Mouse (Mus musculus) embryo, embryonic 9.5 days (tissue): ENCODE measurements around the gene Pgbd5.

Source experiments
- DNase-seq: peaks from one replicate; pipeline ENCODE4 v3.0.0-alpha.2; 2017; ENCODE audit errors: extremely low spot score

Gene Pgbd5

DNA sequence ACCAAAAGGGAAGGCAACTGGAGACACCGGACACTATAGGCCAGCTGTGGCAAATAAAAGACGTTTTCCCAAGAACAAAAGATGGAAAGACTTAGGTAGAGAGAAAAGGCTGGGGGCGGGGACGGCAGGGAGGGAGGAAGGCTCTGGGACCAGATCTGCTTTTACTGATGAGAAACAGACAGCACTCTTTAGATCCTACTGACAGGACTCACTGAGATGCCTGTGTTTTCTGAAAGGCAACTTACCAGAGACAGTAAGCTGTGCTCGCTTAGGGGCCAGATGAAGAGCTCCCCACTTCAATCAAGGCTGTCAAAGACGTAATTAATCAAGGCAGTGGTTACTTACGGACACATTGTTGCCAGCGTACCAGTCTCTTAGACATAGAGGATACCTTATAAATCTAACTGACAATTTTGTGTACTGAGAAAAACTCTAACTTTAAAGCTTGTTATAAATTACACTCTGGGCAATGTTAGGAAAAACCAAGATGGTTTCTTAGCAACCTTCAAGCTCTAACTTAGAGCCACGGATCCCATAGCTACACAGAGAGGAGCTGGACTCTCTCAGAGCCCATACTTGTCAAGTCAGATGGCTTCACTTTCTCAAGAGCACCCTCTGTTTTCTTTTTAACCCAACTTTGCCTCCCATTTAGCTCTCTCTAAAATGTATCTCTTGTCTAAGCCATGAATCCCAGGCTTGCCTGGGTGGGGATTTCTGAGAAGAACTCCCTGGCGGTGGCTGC is 47.0 kb downstream of the Pgbd5 start:
- no peak for DNase-seq

GRCm38 (mm10) chr8:124391191-124391590 is 48.3 kb downstream of the Pgbd5 start:
- DNase-seq = no peak

DNA sequence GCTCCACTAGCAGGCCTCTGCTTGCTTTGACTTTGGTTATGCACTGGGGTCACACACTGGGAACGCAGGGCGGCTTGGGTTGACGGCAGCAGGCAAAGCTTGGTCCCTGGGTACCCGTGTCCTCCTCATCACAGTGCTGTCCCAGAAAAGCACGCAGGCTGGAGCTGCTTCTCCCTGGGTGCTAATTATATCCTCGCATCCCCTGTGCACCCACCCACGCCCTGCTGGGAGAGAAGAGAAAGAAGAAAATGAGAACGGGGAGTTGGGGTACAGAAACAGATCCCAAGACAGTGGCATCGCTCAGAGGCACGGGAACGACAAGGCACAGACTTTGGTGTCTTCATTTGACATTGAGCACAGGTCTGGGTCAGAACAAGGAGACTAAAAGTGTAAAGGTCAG is 50.0 kb downstream of the Pgbd5 start:
- no peak for DNase-seq

DNA sequence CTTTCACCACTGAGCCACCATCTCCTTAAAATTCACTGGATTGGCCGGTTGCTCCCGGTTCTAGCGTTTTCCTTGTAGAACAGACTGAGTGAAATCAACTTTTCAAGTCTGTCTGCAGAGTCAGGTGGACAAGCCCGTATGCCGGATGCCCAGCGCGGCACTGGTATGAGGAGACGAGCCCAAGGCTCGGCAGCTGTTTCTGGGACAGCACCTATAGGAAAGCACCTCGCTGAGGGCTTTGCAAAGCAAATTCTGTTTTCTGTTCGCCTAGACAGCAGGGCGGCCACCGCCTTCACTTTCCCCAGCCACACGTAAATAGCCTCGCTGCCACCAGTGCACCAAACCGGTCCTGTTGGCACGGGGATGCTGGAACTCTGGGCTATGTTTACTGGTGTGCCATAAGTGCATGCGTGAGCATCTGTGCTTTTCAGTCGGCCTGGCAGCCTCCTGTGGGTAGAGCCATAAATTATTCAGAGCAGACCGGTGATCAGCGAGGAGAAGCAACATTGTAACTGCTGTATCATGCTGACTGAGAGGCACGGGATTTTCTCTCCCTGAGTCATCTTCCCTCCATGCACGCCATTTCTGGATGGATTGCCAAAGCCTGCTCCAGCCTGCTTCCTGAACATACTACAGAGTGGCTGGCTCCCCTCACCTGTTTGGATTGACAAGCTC is 53.1 kb downstream of the Pgbd5 start:
- no peak for DNase-seq

GRCm38 (mm10) chr8:124384336-124384735 is 55.1 kb downstream of the Pgbd5 start:
- DNase-seq = no peak

DNA sequence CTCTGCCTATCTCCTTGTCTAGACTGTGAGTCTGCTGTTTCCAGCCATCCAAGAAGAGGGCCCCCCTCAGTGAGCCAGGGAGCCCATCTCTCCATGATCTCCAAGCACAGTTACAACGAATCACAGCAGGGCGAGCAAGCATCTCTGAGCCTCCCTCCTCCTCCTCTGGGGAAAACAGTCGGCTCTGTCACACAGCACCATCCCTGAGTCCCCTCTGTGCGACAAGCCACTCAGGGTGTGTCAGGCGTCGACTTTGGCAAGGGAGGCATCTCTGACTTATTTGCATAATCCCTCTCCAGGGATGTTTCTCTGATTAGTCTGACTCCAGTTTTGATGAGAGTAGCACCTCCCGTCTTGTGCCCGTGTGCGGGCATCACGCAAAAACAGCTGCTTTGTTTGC is 57.2 kb downstream of the Pgbd5 start:
- DNase-seq = no peak

DNA sequence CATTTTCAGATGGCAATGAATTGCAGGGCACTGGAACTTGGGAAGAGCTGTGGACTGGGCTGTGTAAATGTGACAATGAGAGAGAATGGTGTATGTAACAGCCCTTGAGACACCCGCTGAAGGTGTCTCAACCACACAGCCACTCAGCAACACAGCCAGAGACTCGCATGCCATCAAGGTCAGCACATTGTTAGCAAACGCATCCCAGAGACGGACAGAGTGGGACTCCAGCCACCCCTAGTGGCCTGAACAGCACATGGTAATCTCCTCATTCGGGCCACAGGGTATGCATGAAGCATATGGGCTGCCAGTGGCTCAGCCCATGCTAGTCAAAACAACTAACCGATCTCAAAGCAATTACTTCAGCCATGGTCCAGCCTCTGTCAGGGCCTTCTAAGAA is 60.2 kb downstream of the Pgbd5 start:
- no peak for DNase-seq

DNA sequence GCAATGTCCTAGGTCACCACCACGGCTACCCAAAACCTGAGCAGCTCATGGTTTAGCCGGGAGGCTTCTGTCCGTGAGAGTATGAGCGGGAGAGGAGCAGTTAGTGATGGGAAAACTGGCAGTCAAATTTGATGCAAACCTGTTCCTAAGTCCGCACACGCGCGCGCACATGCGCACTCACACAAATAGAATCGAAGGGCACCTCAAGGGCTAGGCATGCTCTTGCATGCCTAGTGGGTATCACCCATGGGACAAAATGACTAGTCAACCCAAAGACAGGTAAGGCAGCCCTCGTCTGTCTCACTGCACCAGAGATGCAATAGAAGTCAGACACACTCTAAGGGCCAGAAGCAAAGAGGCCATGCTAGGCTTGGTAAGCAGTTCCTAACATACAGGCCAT is 63.1 kb downstream of the Pgbd5 start:
- no peak for DNase-seq

DNA sequence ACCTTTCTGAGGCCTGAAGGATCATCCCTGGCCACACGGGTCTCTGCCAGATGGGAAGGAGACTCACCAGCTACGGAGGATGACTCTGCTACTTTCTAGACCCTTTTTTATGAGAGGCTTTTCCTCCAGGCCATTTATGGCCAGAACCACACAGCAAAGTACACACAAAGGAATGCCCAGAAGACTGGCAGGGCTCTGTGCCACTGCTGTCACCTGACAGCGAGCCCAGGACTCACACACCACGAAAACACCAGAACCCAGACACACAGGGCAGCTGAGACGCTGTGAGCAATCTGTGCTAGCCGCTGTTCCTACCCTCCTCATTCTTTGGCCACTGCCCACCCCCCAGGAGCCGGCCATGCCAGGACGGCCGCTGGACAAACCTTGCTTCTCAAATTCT is 63.7 kb downstream of the Pgbd5 start:
- DNase-seq = no peak

DNA sequence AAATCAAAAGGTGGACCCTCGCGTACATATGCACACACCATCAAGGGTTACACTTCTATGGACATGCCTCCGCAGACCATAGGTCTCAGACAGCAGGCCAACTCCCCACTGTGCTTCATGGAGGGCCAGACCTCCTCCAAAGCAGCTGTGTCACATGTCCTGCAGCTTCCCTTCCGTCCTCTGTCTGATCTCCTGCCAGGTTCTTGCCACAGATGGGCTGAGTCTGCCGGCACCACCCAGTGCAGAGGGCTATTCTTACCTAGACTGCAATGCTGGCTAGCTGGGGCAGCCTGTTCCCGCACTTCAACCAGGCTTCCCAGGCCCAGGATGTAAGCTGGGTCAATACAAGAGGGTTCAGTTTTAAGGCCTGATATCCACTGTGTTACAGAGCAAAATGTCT is 64.3 kb downstream of the Pgbd5 start:
- no peak for DNase-seq

DNA sequence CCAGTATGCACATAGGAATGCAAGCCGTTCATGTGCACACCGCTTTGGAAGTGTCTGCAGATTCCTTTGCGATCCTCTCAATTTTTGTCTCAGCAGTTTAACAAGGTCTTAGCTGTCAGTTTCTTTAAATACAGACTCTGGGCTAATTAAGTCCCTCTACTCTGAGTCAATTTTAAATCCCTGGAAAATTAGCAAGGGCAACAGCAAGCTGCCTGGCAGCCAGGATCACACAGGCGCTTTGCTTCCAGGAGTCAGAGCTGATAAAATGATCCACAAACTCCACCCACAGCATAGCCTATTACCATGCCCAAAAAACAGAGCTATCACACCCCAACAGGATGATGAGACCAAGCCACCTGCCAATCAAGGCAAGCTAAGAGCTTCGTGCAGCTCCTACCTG is 65.7 kb downstream of the Pgbd5 start:
- DNase-seq = no peak

DNA sequence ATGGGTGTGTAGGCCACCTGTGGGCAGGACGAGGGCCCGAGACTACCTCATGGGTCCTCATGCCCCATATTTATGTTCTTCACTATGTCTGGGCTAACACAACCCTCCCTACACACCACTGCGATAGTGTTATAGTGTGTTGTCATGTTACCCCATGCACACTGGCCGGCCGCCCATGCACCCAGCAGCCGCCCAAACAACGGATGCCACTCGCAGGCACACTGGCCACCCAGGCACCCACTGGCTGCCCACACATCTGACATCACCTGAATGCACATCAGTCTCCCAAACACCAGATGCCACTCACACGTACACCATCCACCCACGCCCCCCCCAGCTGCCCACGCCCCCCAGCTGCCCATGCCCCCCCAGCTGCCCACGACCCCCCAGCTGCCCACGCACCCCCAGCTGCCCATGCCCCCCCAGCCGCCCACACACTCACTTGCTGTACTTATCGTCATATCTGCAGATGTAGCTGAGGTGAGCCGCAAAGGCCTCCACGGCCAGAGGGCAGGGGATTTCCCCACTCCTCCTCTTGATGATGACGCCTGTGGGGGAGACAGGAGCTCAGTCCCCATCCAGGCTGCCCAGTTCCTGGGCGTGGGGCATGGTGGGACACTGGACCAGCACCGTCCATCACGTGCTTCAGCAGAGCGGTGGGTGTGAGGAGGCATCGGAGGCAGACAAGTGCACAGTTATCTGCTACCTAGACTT is 67.9 kb downstream of the Pgbd5 start:
- no peak for DNase-seq

GRCm38 (mm10) chr8:124370422-124371183 is 68.9 kb downstream of the Pgbd5 start:
- DNase-seq = no peak

GRCm38 (mm10) chr8:124368213-124368612 is 71.2 kb downstream of the Pgbd5 start:
- DNase-seq = peak; percentile 64

GRCm38 (mm10) chr8:124363337-124363736 is 76.1 kb downstream of the Pgbd5 start:
- DNase-seq = no peak

- DNase-seq = no peak
Observed at GRCm38 (mm10) chr8:124362589-124362988, 76.9 kb downstream of the Pgbd5 start.

DNA sequence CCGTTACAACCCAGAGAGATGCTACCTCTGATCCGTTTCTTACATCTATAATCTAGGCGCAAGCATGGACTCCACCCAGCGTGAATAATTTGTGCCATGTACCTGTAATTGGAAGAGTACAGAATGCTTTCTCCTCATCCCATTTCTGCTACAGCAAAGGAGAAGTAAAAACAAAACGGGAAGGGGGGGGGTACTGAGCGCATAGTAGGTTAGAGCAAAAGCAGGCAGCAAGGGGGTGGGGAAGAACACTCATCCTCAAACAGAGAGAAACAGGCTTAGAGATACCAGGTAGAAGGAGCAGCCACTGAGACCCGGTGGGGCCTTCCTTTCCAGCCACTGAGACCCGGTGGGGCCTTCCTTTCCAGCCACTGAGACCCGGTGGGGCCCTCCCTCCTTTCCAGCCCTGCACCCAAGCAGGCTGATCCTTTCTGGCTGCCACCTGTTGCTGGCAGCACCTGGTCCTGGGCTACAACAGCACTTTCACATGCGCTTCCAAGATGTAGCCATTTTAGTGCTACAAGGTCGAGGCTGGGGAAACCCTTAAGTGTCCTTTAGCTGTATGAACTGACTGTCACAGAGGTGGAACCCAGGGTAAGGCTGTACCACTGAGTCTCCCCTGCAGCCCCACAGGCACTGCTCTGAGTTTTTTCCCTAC is 77.6 kb downstream of the Pgbd5 start:
- DNase-seq = no peak

DNA sequence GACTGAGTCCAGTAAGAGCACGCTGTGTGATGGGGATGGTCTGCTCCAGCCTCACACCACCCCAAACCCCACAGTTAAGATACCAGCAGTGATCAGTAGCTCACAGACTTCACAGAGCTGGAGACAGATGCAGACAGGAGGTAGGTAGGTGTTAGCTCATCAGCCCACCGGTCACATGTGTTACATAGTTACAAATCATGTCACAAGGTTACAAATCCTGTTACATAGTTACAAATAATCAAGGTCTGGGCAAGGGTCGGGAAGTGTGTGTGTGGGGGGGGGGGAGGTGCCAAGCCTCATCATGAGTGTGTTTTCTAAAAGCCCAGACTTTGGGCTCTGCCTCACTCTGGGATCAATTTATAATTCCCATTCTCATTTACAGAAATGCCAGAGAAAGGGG is 78.5 kb downstream of the Pgbd5 start:
- no peak for DNase-seq

DNA sequence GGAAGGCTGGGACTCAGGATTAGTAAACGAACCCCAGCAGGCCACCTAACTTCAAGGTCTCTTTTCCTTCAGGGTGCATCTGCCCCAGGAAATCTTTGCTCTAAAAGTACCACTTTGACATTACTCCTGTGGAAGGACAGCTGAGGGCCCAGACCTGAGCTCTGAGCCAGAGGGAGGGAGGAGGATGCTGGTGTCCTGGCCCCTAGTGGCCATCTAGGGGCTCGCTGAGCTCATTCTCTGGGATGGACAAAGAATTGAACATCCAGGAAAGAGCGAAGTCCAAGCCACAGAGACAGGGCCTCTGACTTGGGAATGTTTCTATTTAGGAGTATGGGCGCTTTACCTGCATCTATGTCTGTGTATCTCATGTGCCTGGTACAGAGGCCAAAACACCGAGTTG is 87.8 kb downstream of the Pgbd5 start:
- no peak for DNase-seq

DNA sequence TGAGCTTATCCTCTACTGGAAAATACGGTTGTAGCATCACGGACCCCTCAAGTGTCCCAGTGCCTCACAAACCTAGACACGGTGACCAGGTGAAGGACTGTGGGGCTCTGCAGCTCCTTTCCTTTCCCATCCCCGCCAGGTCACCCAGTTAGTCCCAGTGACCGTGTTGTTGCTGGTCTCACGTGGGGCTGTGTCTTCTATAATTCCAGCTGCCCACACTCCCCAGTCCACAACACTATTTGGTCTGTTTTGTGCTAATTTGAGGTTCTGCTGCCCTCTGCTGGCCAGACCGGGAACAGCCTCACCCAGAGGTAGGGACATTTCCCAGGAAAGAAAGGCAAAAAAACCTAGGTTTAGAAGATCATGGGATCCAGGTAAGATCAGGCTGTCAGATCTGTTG is 89.8 kb downstream of the Pgbd5 start:
- DNase-seq = peak; percentile 76

DNA sequence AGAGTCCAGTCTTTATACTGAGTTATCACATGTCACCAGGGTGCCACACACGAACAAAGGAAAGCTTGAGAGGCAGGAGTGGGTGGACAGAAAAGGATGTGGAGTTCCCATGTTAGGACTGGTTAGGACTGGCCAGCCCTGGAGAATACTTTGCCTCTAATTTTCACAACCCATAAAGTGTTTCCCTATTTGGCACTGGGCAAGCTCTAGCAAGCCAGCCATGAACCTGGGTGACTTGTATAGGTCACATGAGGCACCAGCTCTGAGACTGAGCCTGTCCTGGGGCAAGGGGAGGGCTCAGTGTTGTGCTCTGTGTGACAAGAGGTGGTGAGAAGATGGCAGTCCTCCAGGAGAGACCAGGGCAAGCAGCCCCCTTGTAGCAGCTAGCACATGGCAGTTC is 91.4 kb downstream of the Pgbd5 start:
- DNase-seq = no peak
